Comparison of ENCODE assay signal across 8 mouse cellular contexts in genomic region chr10:69535123-69535930, GRCm38 (mm10).
DNase-seq lines count a peak whose midpoint lies in the region; ATAC-seq lines count a peak whose summit lies in the region.

No protein-coding gene starts in this region.

- H3K27me3 ChIP-seq in hindbrain, embryonic 13.5 days, result no peaks in the 10 kb centered on the region

- peak; percentile 63 for DNase-seq in A20 (ENCODE audit: low read depth, low spot score)
- peak; percentile 27 to 47 for DNase-seq in cerebellum, adult 18-20 months
- DNase-seq in layer of hippocampus, postnatal 36 days, result peak; percentile 44 to 46
- peak; percentile 46 for DNase-seq in neural tube, embryonic 10.5 days (ENCODE audit: extremely low spot score, low spot score)
- no peak for DNase-seq in yolk sac, embryonic 10.5 days (ENCODE audit: low spot score)
- DNase-seq in lung, postnatal 36 days, result no peak

- H3K4me1 ChIP-seq in hindbrain, embryonic 13.5 days (replicated peaks), result peaks cover 42% of the 10 kb centered on the region

- H3K36me3 ChIP-seq in hindbrain, embryonic 13.5 days, result no peaks in the 10 kb centered on the region

- H3K9ac ChIP-seq in hindbrain, embryonic 13.5 days, result peak overlapping the region; percentile 91

- H3K27ac ChIP-seq in hindbrain, embryonic 13.5 days, result peak overlapping the region; percentile 97

- H3K4me3 ChIP-seq in hindbrain, embryonic 13.5 days, result peak overlapping the region; percentile 75

- H3K9me3 ChIP-seq in hindbrain, embryonic 13.5 days, result no peaks in the 10 kb centered on the region

- H3K4me2 ChIP-seq in hindbrain, embryonic 13.5 days, result peak overlapping the region; percentile 80

- ATAC-seq in frontal cortex, adult (ENCODE audit: low TSS enrichment), result peak; percentile 54
- peak; percentile 70 for ATAC-seq in hindbrain, embryonic 13.5 days (ENCODE audit: low FRiP score)

- WGBS in hindbrain, embryonic 13.5 days, result 28% methylated on average over 15 of the region's 15 CpGs

Comparison
In these comparisons a context has a peak if more than half of its experiments do, and no peak if none do; other contexts are left out.
1. DNase-seq: peak in A20 (single experiment), cerebellum, adult 18-20 months (2 of 2), layer of hippocampus, postnatal 36 days (2 of 2) and neural tube, embryonic 10.5 days (single experiment); none in yolk sac, embryonic 10.5 days (single experiment) and lung, postnatal 36 days (single experiment).